Mouse (Mus musculus): ENCODE measurements around the gene Nfkbie. TPM values are rescaled to one million over a fixed set of nuclear protein-coding genes. Genes with fewer than 3 reads are reported as not detected.
A peak's percentile ranks its signal among the peaks of the same experiment; 100 is the strongest.

The Nfkbie gene
- polyA plus RNA-seq, 1 experiment from 2014 or later: 2.0 TPM

- H3K4me2 ChIP-seq: no peak overlapping the region
- H3K9ac ChIP-seq: no peak overlapping the region
- peaks cover 28% of the 10 kb centered on the region for H3K4me1 ChIP-seq
- peaks cover 49% of the 10 kb centered on the region for H3K36me3 ChIP-seq
- no peak for ATAC-seq
- H3K9me3 ChIP-seq (replicated peaks): no peaks in the 10 kb centered on the region
- WGBS (ENCODE audit: insufficient replicate concordance): 73% methylated on average over 11 of the region's 11 CpGs
- peaks cover 19% of the 10 kb centered on the region for H3K27me3 ChIP-seq (replicated peaks)
- no peak overlapping the region for H3K27ac ChIP-seq
- no peak overlapping the region for H3K4me3 ChIP-seq
Measured at GRCm38 (mm10) chr17:45520136-45520535, 35.4 kb upstream of the Nfkbie start.

GRCm38 (mm10) chr17:45523263-45523662 is 32.2 kb upstream of the Nfkbie start, which contains the start of gene Tcte1:
Tcte1 (plus strand) TSS chr17:45523434.
- peak within 1 kb of the TSS; percentile 28 for H3K4me3 ChIP-seq
- ATAC-seq: no peak
- WGBS (ENCODE audit: insufficient replicate concordance): 2% methylated on average over 21 of the region's 21 CpGs
- H3K27me3 ChIP-seq (replicated peaks): peaks cover 50% of the 10 kb centered on the region
- H3K9me3 ChIP-seq (replicated peaks): no peaks in the 10 kb centered on the region
- 0 out of 2 replicates have a peak within 1 kb of the TSS, but pooled peaks have one; percentile 3 for H3K9ac ChIP-seq
- peaks cover 26% of the 10 kb centered on the region for H3K36me3 ChIP-seq
- no peak within 1 kb of the TSS for H3K27ac ChIP-seq
- peaks cover 12% of the 10 kb centered on the region for H3K4me1 ChIP-seq
- peak within 1 kb of the TSS; percentile 65 for H3K4me2 ChIP-seq

- WGBS (ENCODE audit: insufficient replicate concordance): 61% methylated on average over 4 of the region's 4 CpGs
- no peak overlapping the region for H3K27ac ChIP-seq
- no peak for ATAC-seq
- peaks cover 65% of the 10 kb centered on the region for H3K27me3 ChIP-seq (replicated peaks)
- H3K36me3 ChIP-seq: peaks cover 11% of the 10 kb centered on the region
- H3K9ac ChIP-seq: no peak overlapping the region
- H3K4me2 ChIP-seq: no peak overlapping the region
- peaks cover 12% of the 10 kb centered on the region for H3K4me1 ChIP-seq
- H3K4me3 ChIP-seq: no peak overlapping the region
- no peaks in the 10 kb centered on the region for H3K9me3 ChIP-seq (replicated peaks)
Measured at GRCm38 (mm10) chr17:45524961-45525360, 30.5 kb upstream of the Nfkbie start.

GRCm38 (mm10) chr17:45526571-45526970 is 28.9 kb upstream of the Nfkbie start:
- Histone ChIP-seq H3K4me1 (peaks cover 12% of the 10 kb centered on the region), H3K9ac (no peak overlapping the region), H3K27me3 (replicated peaks) (peaks cover 80% of the 10 kb centered on the region), H3K27ac (no peak overlapping the region), H3K4me2 (no peak overlapping the region), H3K36me3 (no peaks in the 10 kb centered on the region), H3K4me3 (no peak overlapping the region), H3K9me3 (replicated peaks) (no peaks in the 10 kb centered on the region)
- WGBS (ENCODE audit: insufficient replicate concordance): 35% methylated on average over 5 of the region's 5 CpGs
- no peak for ATAC-seq

GRCm38 (mm10) chr17:45530346-45530782 is 25.1 kb upstream of the Nfkbie start:
- Histone ChIP-seq H3K27me3 (replicated peaks) (peaks cover 94% of the 10 kb centered on the region), H3K4me2 (no peak overlapping the region), H3K4me3 (no peak overlapping the region), H3K9ac (no peak overlapping the region), H3K27ac (no peak overlapping the region), H3K36me3 (no peaks in the 10 kb centered on the region), H3K9me3 (replicated peaks) (no peaks in the 10 kb centered on the region), H3K4me1 (no peaks in the 10 kb centered on the region)
- ATAC-seq: no peak
- whole genome bisulfite sequencing (ENCODE audit: insufficient replicate concordance): 36% methylated on average over 13 of the region's 13 CpGs

- Histone ChIP-seq H3K27me3 (replicated peaks) (peaks cover 93% of the 10 kb centered on the region), H3K4me2 (no peak overlapping the region), H3K36me3 (no peaks in the 10 kb centered on the region), H3K27ac (no peak overlapping the region), H3K9me3 (replicated peaks) (no peaks in the 10 kb centered on the region), H3K4me1 (no peaks in the 10 kb centered on the region), H3K9ac (no peak overlapping the region), H3K4me3 (no peak overlapping the region)
- ATAC-seq: no peak
- WGBS (ENCODE audit: insufficient replicate concordance): 31% methylated on average over 15 of the region's 15 CpGs
Measured at GRCm38 (mm10) chr17:45532896-45533295, 22.6 kb upstream of the Nfkbie start.

GRCm38 (mm10) chr17:45536264-45536663 is 19.2 kb upstream of the Nfkbie start:
- H3K9ac ChIP-seq: no peak overlapping the region
- H3K4me3 ChIP-seq: no peak overlapping the region
- no peaks in the 10 kb centered on the region for H3K36me3 ChIP-seq
- H3K4me2 ChIP-seq: no peak overlapping the region
- 14% methylated on average over 5 of the region's 5 CpGs for WGBS (ENCODE audit: insufficient replicate concordance)
- no peak for ATAC-seq
- H3K4me1 ChIP-seq: no peaks in the 10 kb centered on the region
- H3K27ac ChIP-seq: no peak overlapping the region
- H3K9me3 ChIP-seq (replicated peaks): no peaks in the 10 kb centered on the region
- H3K27me3 ChIP-seq (replicated peaks): peaks cover 96% of the 10 kb centered on the region

- no peak overlapping the region for H3K9ac ChIP-seq
- H3K4me1 ChIP-seq: no peaks in the 10 kb centered on the region
- ATAC-seq: no peak
- no peak overlapping the region for H3K27ac ChIP-seq
- peaks cover 96% of the 10 kb centered on the region for H3K27me3 ChIP-seq (replicated peaks)
- no peak overlapping the region for H3K4me3 ChIP-seq
- WGBS (ENCODE audit: insufficient replicate concordance): 46% methylated on average over 4 of the region's 4 CpGs
- no peak overlapping the region for H3K4me2 ChIP-seq
- H3K9me3 ChIP-seq (replicated peaks): no peaks in the 10 kb centered on the region
- H3K36me3 ChIP-seq: no peaks in the 10 kb centered on the region
Measured at GRCm38 (mm10) chr17:45538394-45538793, 17.1 kb upstream of the Nfkbie start.

GRCm38 (mm10) chr17:45539664-45540063 is 15.8 kb upstream of the Nfkbie start:
- peaks cover 99% of the 10 kb centered on the region for H3K27me3 ChIP-seq (replicated peaks)

GRCm38 (mm10) chr17:45542129-45542528 is 13.4 kb upstream of the Nfkbie start:
- Histone ChIP-seq H3K9ac (no peak overlapping the region), H3K4me1 (peaks cover 9% of the 10 kb centered on the region; the same call in 1 of the 2 replicates), H3K36me3 (no peaks in the 10 kb centered on the region), H3K27ac (no peak overlapping the region), H3K9me3 (replicated peaks) (no peaks in the 10 kb centered on the region), H3K4me2 (no peak overlapping the region), H3K4me3 (no peak overlapping the region), H3K27me3 (replicated peaks) (peaks cover 99% of the 10 kb centered on the region)
- WGBS (ENCODE audit: insufficient replicate concordance): 16% methylated on average over 6 of the region's 6 CpGs
- ATAC-seq: no peak

More at GRCm38 (mm10) chr17:45539664-45540063, 15.8 kb upstream of the Nfkbie start:
- WGBS (ENCODE audit: insufficient replicate concordance): 60% methylated on average over 21 of the region's 21 CpGs
- Histone ChIP-seq H3K4me3 (no peak overlapping the region), H3K9me3 (replicated peaks) (no peaks in the 10 kb centered on the region), H3K4me2 (no peak overlapping the region), H3K4me1 (no peaks in the 10 kb centered on the region), H3K27ac (no peak overlapping the region), H3K9ac (no peak overlapping the region), H3K36me3 (no peaks in the 10 kb centered on the region)
- no peak for ATAC-seq

GRCm38 (mm10) chr17:45542705-45543104 is 12.8 kb upstream of the Nfkbie start:
- H3K4me2 ChIP-seq: no peak overlapping the region
- no peak overlapping the region for H3K9ac ChIP-seq
- no peak overlapping the region for H3K27ac ChIP-seq
- peaks cover 100% of the 10 kb centered on the region for H3K27me3 ChIP-seq (replicated peaks)
- ATAC-seq: no peak
- WGBS (ENCODE audit: insufficient replicate concordance): 44% methylated on average over 2 of the region's 2 CpGs
- no peaks in the 10 kb centered on the region for H3K9me3 ChIP-seq (replicated peaks)
- no peaks in the 10 kb centered on the region for H3K36me3 ChIP-seq
- peaks cover 9% of the 10 kb centered on the region; the same call in 1 of the 2 replicates for H3K4me1 ChIP-seq
- no peak overlapping the region for H3K4me3 ChIP-seq

GRCm38 (mm10) chr17:45543115-45543514 is 12.4 kb upstream of the Nfkbie start:
- Histone ChIP-seq H3K9ac (no peak overlapping the region), H3K27me3 (replicated peaks) (peaks cover 100% of the 10 kb centered on the region), H3K4me2 (no peak overlapping the region), H3K27ac (no peak overlapping the region), H3K4me1 (peaks cover 9% of the 10 kb centered on the region; the same call in 1 of the 2 replicates), H3K9me3 (replicated peaks) (no peaks in the 10 kb centered on the region), H3K36me3 (no peaks in the 10 kb centered on the region), H3K4me3 (no peak overlapping the region)
- 39% methylated on average over 1 of the region's 1 CpGs for WGBS (ENCODE audit: insufficient replicate concordance)
- ATAC-seq: no peak

All from liver, embryonic 12.5 days (tissue).